Mouse (Mus musculus) thymus, adult 18-20 months (tissue): Measurements from ENCODE around the gene Kalrn.

Experiments
- DNase-seq, 2 experiments: peaks; one replicate each; pipeline ENCODE4 v3.0.0; 2022; ENCODE audit warnings: mixed read lengths in 2 of 2

Gene Kalrn

DNA sequence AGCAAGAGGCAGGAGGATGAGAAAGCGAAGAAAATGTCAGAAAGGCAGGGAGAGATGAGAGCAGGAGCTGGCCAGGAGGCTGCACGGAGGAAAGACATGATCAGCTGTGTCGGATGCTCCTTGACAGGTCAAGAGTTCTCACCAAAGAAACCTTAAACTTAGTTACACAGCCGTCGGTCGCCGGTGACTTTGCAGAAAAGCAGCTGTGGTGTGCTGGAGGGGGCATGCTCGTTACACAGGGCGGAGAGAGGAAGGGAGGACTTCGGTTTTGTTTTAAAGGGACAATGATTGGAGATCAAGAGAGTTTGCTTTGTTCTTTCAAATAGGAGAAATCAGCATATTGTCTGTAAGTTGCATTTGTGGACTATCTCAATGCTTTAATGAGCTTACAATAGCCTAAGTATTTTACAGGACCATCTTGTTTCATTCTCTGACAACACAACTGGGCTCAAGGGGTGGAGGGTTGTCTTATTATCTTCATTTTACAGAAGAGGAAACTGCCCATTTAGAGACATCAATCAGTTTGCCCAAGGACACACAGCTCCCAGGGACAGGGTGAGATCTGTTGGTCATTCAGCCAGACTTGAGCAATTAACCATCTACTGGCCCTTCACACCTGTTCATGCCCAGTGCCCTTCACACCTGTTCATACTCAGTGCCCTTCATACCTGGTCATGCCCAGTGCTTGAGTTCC, 516.8 kb downstream of the Kalrn start:
- DNase-seq = no peak

DNA sequence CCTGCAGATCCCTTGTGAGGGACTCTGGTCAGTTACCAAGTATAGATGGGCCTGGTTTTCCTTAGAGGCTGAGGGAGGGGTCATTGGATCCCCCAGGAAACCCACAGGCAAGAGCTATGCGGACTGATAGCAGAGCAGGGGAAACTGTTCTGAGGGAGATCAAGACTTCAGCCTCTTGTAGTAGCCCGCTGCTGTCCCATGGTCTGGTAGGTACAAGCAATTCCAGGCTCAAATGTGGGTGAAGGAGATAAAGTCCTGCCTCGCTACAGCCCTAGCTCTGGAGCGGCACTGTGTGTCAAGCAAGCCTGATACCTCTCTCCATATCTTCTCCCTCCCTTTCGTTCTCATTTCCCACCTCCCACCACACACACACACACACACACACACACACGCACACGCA, 523.2 kb downstream of the Kalrn start:
- DNase-seq = no peak

DNA sequence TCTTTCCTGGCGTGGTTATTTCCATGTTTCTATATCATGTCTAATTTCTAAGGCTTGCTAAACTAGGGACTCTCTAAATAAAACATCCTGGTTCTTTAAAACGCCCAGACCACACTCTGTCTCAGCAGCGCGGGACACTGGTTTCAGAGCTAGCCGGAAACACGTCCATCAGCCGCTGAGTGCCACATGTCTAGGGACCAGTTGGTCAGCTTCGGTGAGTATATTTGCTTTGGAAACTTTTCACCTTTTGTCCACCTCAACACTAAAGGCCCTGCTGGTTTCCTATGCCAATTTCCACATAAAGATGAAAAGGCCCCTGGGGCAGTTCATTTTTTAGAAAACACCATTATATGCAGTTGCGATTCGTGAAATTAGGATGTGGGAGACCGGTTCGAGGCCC, 524.0 kb downstream of the Kalrn start:
- no peak for DNase-seq

DNA sequence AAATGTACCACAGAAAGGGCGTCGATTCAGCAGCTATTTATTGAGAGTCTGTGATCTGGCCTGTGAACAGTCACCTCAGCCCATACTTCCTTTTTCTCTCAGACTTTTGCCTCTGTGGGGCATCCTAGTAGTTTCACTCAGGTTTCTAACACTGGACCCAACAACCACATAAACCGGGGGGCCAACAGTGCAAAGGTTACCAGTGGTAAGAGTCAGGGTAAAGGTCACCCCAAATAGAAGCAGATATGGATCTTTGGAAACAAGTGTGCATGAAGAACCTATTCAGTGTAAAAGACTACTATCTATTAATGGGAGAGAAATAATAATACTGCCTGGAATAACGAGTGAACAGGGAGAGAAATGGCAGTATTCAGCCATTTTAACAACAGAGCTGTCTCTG, 525.1 kb downstream of the Kalrn start:
- no peak for DNase-seq

DNA sequence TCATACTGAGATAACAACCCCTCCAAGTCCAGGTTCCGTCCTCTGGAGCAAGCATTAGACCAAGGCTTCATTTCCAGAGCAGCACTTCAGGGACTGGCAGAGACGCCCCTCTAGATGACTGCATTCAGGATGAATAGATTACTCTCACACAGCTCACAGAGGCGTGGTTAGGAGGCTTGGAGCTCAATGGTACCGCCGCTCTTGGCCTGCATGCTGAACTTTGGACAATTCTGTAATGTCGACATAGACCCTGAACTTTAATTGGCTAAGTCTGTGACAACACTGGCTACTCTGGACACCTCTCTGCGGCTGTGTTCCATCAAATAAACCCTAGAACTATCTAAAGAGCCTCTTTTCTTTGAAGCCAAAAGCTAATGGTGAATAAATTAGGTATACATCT, 525.8 kb downstream of the Kalrn start:
- no peak for DNase-seq

DNA sequence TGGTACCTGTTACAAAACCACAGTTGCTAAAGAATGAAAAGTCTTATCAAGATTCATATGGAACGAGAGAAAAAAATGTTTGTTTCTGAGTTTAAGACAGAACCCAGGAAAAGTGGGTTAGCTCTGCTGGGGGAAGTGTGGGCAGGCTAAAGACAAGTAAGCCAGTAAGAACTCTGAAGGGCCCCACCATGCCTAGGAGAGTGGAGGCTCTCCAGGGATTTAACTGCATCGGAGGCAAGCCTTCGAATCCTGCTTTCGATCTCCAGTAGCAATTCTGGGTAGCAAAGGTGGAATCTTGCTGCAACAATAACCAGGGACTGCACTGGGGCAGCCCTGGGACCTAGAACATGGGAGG, 526.3 kb downstream of the Kalrn start:
- DNase-seq = no peak

DNA sequence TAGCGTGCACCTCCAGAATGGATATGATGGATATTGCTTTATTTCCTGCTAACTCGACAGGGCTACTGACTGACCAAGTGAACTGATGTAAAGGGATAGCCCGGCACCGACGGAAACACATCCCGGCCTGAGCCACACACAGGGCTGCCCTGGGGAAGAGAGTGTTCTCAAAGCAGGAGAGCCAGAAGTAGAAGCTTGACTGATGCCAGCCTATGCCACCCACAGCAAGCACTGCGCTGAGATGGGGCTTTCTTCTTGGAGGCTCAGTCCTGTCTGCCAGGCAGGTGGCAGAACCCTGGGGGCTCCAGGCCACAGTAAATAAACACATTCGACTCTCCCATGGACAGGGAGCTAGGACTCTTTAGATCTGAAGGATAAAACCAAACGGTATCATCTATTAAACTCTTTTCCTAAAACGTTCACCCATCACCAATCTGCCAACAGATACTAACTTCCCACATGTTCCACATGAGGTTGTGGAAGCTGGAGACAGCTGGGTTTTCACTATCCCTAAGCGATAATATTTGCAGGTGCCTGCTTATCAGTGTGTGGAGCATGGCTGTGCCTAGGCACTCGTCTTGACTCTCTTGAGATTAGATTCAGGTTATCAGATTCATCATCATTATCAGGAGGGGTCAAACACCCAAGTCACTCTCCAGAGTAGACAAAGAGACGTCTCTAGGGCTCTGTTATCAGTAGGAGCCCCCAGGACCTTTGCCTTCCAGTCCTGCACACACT, 526.9 kb downstream of the Kalrn start:
- DNase-seq = no peak

DNA sequence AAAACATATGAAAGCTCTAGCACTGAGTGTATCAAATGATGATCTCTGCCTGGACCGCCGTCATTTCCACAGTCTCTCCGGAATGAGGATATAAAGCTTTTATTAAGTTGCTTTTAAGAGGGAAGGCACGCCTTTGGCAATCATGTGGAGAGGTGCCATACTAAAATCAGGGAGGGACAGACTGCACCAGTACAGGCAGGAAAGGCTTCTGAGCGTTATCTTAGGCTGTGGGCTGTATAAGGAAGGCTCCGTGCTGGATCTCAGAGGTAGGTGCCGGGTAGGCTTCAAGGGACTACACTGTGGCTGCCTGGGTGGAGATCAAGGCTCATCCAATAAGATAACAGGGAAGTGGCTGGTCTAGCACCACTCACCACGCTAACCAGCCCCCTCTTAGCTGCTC, 528.8 kb downstream of the Kalrn start:
- no peak for DNase-seq

DNA sequence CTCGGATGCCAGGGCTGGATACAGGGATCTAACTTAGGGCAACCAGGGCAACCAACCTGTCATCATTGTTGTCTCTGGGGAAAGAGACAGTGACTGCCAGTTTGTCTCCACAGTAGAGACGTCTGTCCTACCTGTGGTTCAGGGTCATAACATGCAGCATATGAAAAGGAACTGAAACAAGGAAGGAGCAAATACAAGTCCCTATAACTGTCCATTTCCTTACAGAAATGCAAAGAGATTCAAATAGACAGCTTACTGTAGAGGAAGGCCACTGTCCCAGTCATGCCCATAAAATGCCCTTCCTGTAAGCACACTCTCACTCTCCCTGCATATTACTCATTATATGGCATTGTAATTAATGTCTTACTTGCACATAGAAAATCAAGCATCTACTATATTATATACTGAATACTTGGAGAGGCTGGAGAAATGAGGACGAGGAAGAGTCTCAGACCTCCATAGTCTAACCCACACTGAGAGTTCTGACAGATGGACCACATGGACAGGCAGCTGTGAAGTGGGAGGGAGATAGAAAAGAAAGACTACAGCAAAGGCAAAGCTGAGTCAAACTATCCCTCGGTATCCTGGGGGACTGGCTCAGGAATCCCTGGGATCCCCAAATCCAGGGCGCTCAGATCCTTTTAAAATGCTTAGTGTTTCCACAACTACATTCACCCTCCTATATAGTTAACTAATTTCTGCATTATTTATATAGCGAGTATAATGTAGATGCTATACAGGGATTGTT, 530.1 kb downstream of the Kalrn start:
- DNase-seq = no peak

DNA sequence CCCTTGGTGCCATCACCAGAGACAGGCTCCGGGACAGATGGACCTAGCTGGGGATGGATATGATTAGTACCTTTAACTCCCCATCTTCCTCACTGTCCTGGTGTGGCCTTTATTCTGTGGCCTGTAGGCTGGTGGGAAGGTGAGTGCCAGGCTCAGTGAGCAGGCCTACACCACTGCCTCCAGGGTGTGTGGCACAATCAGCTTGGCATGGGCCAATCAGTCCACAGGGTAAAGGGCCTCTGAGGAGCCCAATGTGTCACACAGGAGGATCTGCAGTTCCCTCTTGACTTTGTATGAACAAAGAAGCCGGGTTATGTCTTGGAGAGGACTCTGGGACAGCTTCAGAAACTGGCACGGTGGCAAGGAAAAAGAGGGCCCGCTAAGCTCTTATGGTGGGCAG, 530.7 kb downstream of the Kalrn start:
- no peak for DNase-seq

DNA sequence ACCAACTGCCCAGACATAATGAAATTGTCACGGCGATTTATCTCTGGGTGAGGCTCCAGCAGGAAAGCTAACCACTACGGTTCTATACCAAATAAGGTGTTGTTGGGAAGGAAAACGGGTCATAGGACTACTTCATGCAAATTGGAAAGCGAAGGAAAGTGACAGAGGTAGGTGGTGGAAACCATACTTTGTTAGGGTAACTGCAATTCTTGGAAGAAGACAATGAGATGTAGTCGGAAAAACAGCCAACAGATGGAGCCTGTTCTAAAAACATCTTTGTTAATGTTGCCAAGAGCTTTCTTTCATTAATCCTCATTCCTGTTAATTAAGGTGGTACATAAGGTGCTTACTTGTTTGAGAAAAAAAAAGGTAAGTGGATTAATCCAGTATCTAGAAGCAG, 533.1 kb downstream of the Kalrn start:
- no peak for DNase-seq

DNA sequence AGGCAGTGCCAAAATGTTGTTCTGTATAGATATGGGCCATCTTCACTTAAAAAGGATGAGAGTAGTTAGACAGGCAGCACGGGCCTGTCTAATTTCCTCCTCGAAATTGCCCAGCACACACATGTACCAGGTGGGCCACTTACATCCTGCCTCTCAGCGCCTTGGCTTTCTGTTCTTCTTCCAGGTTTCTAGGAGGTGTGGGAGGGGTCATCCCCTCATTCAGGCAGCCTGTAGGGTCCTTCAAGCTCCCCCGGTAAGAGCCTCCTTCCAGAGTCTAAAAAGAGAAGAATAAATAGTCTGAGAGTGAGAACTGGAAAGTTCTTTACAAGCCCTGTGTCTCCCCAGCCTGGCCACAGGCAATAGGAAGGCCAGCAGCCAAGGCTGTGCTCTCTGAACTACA, 533.6 kb downstream of the Kalrn start:
- DNase-seq = no peak

DNA sequence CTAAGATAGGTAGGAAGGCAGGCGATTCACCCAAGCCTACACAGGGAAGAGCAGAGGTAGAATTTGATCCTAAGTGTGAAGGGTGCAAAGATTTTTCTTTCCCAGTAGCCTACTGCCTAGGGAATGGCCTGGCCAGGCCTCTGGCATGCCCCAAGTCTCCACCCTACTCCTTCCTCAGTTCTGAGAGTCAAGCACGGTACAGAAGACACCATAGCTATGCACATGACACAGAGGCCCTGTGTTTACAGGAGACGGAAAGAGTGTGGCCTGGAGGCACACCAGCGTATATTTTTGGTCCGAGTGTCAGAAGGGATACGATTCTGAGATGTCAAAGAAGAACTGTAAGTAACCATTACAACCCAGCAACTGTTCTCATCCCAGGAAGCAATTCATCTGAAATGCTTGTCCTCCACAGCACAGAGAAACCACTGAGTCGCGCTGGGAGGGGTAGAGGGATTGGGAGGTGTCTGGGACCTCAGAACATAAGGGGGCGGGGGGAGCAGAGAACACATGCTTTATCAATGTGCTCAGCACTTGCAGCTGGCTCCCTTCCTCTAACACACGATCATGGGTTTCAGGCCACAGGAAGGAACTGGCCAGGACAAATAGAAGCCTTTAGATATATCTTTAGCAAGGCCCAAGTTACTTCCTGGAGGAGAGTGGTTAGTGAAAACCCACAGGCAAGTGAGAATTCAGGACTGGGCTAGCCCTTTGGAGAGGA, 536.8 kb downstream of the Kalrn start:
- DNase-seq = no peak

DNA sequence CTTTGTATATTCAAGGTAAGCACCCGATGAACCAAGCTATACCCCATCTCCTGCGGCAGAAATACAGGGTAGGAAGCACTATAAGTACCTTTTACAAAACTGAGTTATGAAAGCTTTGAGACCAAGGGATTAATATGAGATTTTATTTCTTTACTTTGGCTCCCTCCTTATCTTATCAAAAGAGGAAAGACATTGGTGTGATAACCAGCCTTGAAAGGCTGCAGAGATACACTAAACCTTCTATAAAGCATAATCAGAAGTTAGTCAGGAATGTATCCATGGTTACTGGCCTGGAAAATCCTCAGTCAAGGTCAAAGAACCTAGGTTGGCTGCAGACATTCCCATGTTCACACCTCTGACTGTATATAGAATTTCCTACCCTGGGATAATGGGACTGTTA, 537.6 kb downstream of the Kalrn start:
- DNase-seq = no peak

DNA sequence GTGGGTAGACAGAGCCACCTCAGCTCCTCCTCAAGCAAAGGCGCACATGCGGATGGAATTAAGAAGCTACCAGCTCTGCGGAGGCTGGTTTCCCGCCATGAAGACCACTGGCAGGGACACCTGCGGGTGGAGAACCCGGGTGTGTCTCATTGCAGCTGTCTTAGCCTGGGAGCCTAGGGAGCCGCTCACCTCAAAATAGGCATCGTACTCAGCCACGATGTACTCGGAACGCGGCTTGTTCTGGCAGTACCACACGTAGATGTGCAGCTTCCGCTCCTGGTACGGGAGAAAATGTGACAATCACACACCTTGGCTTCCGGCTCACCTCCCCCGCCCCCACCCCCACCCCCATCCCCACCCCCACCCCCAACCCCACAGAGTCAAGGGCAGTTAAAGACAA, 539.1 kb downstream of the Kalrn start:
- DNase-seq = no peak

DNA sequence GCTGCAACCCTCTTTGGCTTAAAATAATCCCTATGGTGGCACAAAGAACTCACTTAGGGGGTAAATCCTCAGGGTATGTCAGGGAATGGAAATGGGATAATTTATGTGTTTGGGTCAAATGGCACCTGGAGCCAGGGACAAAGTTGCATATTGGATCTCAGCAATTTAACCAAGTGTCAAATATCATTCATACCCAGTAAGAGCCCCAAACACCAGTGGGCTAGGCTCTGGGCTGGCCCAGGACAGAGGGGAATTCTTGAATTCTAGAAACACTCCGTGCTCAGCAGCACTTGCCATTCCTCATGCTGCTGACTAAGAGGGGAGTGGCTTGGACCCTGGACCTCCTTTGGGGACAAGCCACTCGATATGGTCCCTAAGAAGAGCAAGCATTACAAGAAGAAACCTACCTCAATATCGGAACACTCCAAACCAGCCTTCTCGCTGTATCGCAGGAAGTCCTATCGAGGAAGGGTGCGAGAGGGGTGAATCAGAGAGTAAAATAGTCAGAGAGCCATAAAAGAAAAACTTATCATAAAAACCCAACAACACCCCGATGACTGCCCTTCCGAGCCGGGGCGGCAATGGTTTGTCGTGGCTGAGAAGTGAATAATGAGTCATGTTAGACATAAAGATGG, 541.2 kb downstream of the Kalrn start:
- no peak for DNase-seq

DNA sequence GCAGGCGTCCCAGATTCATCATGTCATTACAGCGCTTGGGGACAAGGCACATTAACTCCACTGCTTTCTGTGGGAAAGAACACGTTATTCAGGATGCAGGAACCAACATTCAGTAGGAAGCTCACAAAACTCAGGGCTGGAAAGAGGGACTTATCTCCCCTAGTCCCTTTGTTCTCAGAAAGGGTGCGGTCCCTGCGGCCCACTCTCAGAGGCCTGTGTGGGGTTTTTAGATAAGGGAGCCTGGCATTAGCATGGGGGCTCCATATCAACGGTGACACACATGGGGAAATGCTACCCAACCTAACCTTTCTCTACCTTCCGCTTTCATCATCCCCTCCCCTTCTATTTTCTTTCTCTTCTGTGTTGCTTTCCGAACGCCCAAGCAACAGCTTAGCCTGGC, 541.8 kb downstream of the Kalrn start:
- no peak for DNase-seq

DNA sequence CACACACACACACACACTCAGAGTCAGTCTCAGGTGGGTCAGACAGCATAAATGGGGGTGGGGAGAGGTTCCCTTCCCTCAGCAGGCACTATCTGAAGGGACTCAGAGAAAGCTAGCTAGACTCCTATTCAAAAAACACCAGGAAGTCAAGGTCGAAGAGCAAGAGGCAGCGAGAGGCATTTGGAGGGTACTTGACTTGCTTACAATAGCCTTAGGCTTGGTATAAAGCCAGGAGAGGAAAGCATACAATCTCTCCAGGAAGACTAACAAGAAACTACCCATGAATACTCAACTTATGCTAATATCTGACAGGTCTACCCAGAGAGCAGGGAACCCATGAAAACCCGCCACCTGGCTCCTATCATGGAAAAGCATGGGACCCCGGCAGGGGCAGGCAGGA, 543.0 kb downstream of the Kalrn start:
- no peak for DNase-seq

DNA sequence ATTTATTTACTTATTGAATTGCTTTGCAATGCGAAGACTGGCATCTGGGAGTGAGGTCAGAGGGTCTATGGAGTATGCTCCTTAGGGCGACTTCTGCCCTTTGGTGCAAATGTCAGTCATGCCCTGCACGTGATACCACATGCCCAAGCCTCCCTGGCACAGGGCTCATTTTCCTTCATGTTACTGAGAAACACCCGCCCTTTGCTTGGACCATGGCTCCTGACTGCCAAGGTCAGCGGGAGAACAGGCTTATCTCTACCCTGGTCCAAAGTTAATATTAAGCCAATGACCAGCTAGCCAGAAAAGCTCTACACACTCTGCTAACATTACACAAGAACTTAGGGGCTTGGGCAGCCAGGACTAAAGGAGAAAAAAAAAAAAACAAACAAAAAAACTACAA, 543.5 kb downstream of the Kalrn start:
- DNase-seq = no peak

DNA sequence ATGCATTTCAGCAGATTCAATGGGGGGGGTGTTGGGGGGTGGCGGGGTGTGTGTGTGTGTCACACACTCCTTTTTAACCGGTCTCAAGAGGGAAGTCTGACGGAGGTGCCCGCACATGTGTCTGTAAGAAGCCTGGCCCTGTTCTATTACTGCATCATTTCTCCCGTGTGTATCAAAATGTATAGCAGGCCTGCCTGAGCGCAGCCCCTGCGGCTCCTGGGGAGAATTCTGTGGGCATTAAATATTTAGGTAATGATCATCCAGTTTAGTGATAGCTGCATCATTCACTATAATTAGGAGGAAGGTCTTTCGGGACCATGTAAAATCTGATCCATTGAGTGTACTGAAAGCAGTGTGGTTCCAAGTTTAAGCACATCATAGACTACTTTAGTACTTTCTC, 556.1 kb downstream of the Kalrn start:
- no peak for DNase-seq

DNA sequence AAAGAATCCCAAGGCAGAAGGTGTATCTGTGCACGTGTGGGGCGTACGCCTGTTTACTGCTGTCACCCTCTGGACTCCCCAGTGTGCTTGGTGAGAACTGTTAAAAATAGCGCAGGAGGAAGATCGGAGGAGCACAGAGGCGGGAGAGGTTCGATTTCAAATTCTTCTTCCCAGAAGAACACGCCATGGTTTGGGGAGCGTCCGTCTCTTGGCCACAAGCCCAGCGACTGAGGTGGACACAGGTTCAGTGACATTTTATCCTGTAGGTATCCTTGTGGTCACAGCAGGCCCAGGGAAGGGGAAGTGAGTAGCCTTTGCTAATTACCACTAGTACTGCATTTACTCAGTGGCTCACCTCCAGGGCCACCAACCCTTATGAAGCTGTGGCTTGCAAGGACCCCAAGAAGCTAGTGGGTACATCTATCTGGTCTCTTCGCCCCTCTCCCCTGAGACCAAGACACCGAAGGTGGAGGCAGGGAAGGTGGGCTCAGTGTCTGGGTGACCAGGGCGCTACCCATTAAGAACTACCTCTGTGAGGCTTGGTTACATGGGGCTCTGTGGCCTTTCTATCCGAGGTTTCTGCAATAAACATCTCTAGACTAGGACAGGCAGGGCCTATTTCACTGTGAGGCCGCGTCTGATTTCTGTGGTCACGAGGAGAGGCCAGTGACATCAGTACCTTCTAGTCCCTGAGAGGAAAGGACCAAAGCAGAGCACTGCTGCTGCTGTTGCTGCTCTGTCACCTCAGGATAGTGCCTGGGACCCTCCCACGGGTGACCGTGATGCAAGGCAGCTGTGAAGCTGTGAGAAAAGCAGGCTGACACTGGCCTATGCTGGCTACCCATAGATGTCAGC, 561.1 kb downstream of the Kalrn start:
- DNase-seq = no peak

DNA sequence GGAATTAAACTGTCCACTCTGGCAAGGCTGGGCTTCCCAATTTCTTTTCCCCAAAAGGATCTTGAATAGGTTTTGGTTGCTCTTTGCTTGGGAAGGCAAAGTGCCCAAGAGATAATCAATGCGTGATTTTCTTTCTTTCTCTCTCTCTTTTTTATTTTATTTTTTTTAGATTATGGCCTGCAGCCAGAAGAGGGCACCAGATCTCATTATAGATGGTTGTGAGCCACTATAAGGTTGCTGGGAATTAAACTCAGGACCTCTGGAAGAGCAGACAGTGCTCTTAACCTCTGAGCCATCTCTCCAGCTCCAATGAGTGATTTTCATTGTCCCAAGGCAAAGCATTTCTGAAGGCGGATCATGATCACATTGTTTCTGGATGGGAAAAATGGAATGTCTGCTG, 563.8 kb downstream of the Kalrn start:
- DNase-seq = no peak
